Mouse (Mus musculus) olfactory bulb, adult 2 months (tissue): ENCODE results near the gene Podn.

Experiments
- CTCF ChIP-seq: fragments of 200-500 bp; IDR thresholded peaks from 2 replicates; pipeline ENCODE4 v1.5.1; 2012; ENCODE audit warnings: low read depth, mild to moderate bottlenecking, low read length, moderate library complexity; ENCODE audit not compliant: insufficient read depth
- POLR2A ChIP-seq: fragments of 200-500 bp; IDR thresholded peaks from 2 replicates; pipeline ENCODE4 v1.6.1; 2012; ENCODE audit warnings: mild to moderate bottlenecking, low read depth, low read length, moderate library complexity; ENCODE audit not compliant: insufficient read depth

GRCm38 (mm10) chr4:108018961-108019921 lies 77.0 kb downstream of the Podn start:
- TF ChIP-seq POLR2A (no peak), CTCF (no peak)
